Mouse (Mus musculus) T-cell, adult 2 months (primary cell): ENCODE data around the gene Tmsb15b2.
A peak's percentile ranks its signal among the peaks of the same experiment; 100 is the strongest.
"Not testable (repeated sequence)": the region's sequence is repeated elsewhere in the genome, so short reads cannot be mapped to it uniquely, and the experiment has no call there.

Source experiments
- DNase-seq: peaks from one replicate; pipeline ENCODE4 v3.0.0; 2022; ENCODE audit warnings: low spot score

The Tmsb15b2 gene

GRCm38 (mm10) chrX:136975397-136975796, at the start of gene Tmsb15b2:
Gene Tmsb15b2 (minus strand): TSS chrX:136975497.
- not testable (repeated sequence) for DNase-seq

- peak; percentile 39 for DNase-seq
These were observed 44.0 kb upstream of the Tmsb15b2 start for GRCm38 (mm10) chrX:137019310-137019709.

- no peak for DNase-seq
These were observed 42.4 kb upstream of the Tmsb15b2 start for GRCm38 (mm10) chrX:137017668-137018067.

GRCm38 (mm10) chrX:137015099-137015709, 39.9 kb upstream of the Tmsb15b2 start:
- DNase-seq = peak; percentile 56

GRCm38 (mm10) chrX:136996256-136996655, 21.0 kb upstream of the Tmsb15b2 start:
- no peak for DNase-seq

- no peak for DNase-seq
These were observed 18.3 kb upstream of the Tmsb15b2 start for GRCm38 (mm10) chrX:136993641-136994040.

- peak; percentile 68 for DNase-seq
These were observed 17.8 kb upstream of the Tmsb15b2 start, which contains the start of gene Zcchc18 for GRCm38 (mm10) chrX:136992978-136993547. Gene Zcchc18 (plus strand): TSS chrX:136993155.

GRCm38 (mm10) chrX:136992191-136992965, 17.1 kb upstream of the Tmsb15b2 start:
- DNase-seq = peak; percentile 20

GRCm38 (mm10) chrX:136991274-136991673, 16.0 kb upstream of the Tmsb15b2 start:
- no peak for DNase-seq

- DNase-seq = peak; percentile 31
These were observed 10.7 kb upstream of the Tmsb15b2 start for GRCm38 (mm10) chrX:136986039-136986438.

- peak; percentile 19 for DNase-seq
These were observed 3.3 kb upstream of the Tmsb15b2 start for GRCm38 (mm10) chrX:136978616-136979015.

- DNase-seq = peak; percentile 78
These were observed 1.3 kb upstream of the Tmsb15b2 start, which contains the start of the genes Tmsb15l and Tmsb15b1 for GRCm38 (mm10) chrX:136976424-136977084. Gene Tmsb15l (minus strand): TSS chrX:136976869. Gene Tmsb15b1 (minus strand): TSS chrX:136976874.

- peak; percentile 13 for DNase-seq
These were observed 15.6 kb downstream of the Tmsb15b2 start for GRCm38 (mm10) chrX:136959688-136960087.

GRCm38 (mm10) chrX:136958300-136958699, 17.0 kb downstream of the Tmsb15b2 start:
- not testable (repeated sequence) for DNase-seq

GRCm38 (mm10) chrX:136957583-136958279, 17.6 kb downstream of the Tmsb15b2 start:
- DNase-seq = not testable (repeated sequence)

- no peak for DNase-seq
These were observed 37.3 kb downstream of the Tmsb15b2 start for GRCm38 (mm10) chrX:136937985-136938384.

- DNase-seq = peak; percentile 10
These were observed 48.3 kb downstream of the Tmsb15b2 start, which contains the start of gene H2bfm for GRCm38 (mm10) chrX:136927031-136927430. Gene H2bfm (plus strand): TSS chrX:136927325.

GRCm38 (mm10) chrX:136925863-136926262, 49.4 kb downstream of the Tmsb15b2 start:
- DNase-seq = no peak
